Mouse (Mus musculus) liver, embryonic 14.5 days (tissue): ENCODE measurements around the gene Ropn1. TPM values are rescaled to one million over a fixed set of nuclear protein-coding genes. Genes with fewer than 3 reads are reported as not detected.
A peak's percentile ranks its signal among the peaks of the same experiment; 100 is the strongest.

Experiments
- ATAC-seq: fragments of 200-750 bp; cut with Nextera tagmentation; 2 replicates; pipeline ENCODE4 v1.8.0; 2017; ENCODE audit warnings: moderate number of reproducible peaks, mild to moderate bottlenecking, moderate library complexity; ENCODE audit not compliant: insufficient read depth
- DNase-seq, 3 experiments: peaks; one replicate each; pipeline ENCODE4 v3.0.0-alpha.2; 2012 to 2013; ENCODE audit warnings: low read depth in 3 of 3, low spot score in 3 of 3
- H3K27ac ChIP-seq: fragments of 300-500 bp; sonication (generic); 2 replicates; pipeline ENCODE4 v1.5.1; 2014; ENCODE audit warnings: moderate library complexity, mild to moderate bottlenecking, control low read depth, inconsistent platforms
- H3K27me3 ChIP-seq: fragments of 300-500 bp; sonication (generic); 2 replicates; pipeline ENCODE4 v1.6.1; 2014; ENCODE audit warnings: mild to moderate bottlenecking, low read length, moderate library complexity; ENCODE audit not compliant: control insufficient read depth, insufficient read depth
- H3K36me3 ChIP-seq: fragments of 300-500 bp; sonication (generic); replicated peaks from 2 replicates; pipeline ENCODE4 v1.6.1; 2014; ENCODE audit warnings: low read depth; ENCODE audit not compliant: control insufficient read depth, insufficient read depth
- H3K4me1 ChIP-seq, 2 experiments: fragments of 200-500 bp in 1 of 2; fragments of 300-500 bp in 1 of 2; sonication (generic) in 1 of 2; replicated peaks; 2 replicates each; pipeline ENCODE4 v1.6.1; 2012 to 2014; ENCODE audit warnings: antibody characterized with exemption in 1 of 2, inconsistent platforms in 1 of 2, low read length in 1 of 2; ENCODE audit not compliant: control insufficient read depth in 2 of 2, insufficient read depth in 2 of 2
- H3K4me2 ChIP-seq: fragments of 300-500 bp; sonication (generic); 2 replicates; pipeline ENCODE4 v1.6.1; 2014; ENCODE audit warnings: low read depth, mild to moderate bottlenecking, control low read depth, moderate library complexity
- H3K4me3 ChIP-seq, 2 experiments: fragments of 200-500 bp in 1 of 2; fragments of 300-500 bp in 1 of 2; sonication (generic) in 1 of 2; 2 replicates each; pipeline ENCODE4 v1.5.1; 2012 to 2014; ENCODE audit warnings: low read depth in 2 of 2, low read length in 2 of 2, mild to moderate bottlenecking in 2 of 2, control low read depth in 1 of 2, inconsistent platforms in 1 of 2, moderate library complexity in 1 of 2; ENCODE audit not compliant: insufficient read depth in 1 of 2
- H3K9ac ChIP-seq: fragments of 300-500 bp; sonication (generic); replicated peaks from 2 replicates; pipeline ENCODE4 v1.6.1; 2014; ENCODE audit warnings: mild to moderate bottlenecking, control low read depth, moderate library complexity
- H3K9me3 ChIP-seq: fragments of 300-500 bp; sonication (generic); 2 replicates; pipeline ENCODE4 v1.6.1; 2016; ENCODE audit warnings: low read length, mixed read lengths; ENCODE audit not compliant: control insufficient read depth
- CTCF ChIP-seq: IDR thresholded peaks from 2 replicates; pipeline ENCODE4 v1.5.1; 2016; ENCODE audit warnings: antibody characterized with exemption, low read depth, control low read depth
- EP300 ChIP-seq: IDR thresholded peaks from 2 replicates; pipeline ENCODE4 v1.6.1; 2016; ENCODE audit warnings: antibody characterized with exemption, low read depth
- WGBS: fragments of 180-500 bp; shearing (Covaris S2); extraction: QIAGEN DNeasy Blood & Tissue Kit; methylation state at CpG from one replicate; pipeline ENCODE4 v1.1.7; 2014; ENCODE audit not compliant: insufficient replicate concordance; 5-methylcytosine and 5-hydroxymethylcytosine counted together
- polyA plus RNA-seq, 2 experiments: library from polyadenylated mRNA; depleted of rRNA in 1 of 2; stranded (reverse) in 1 of 2; unstranded in 1 of 2; fragments of >200 nt; fragmentation: Nextera tagmentation in 1 of 2; extraction: Ambion mirVana in 1 of 2; gene quantifications; 2 replicates each; pipeline versions ENCODE4 v1.2.1 to v1.2.3; 2012 to 2014

The Ropn1 gene
- polyA plus RNA-seq, 2 experiments, result not detected

GRCm38 (mm10) chr16:34667031-34667726 is 17.5 kb downstream of the Ropn1 start:
- DNase-seq, result peak; percentile 29 to 47 (median 42)
- H3K4me1 ChIP-seq, result no peaks in the 10 kb centered on the region
- no peak for ATAC-seq
- H3K27ac ChIP-seq, result no peak overlapping the region
- 6% methylated on average over 20 of the region's 20 CpGs for WGBS
- H3K27me3 ChIP-seq, result no peaks in the 10 kb centered on the region; the same call in 1 of the 2 replicates
- no peaks in the 10 kb centered on the region for H3K36me3 ChIP-seq
- no peaks in the 10 kb centered on the region for H3K9me3 ChIP-seq
- H3K4me3 ChIP-seq, result no peak overlapping the region
- TF ChIP-seq EP300 (no peak), CTCF (peak; percentile 98)
- peak overlapping the region; percentile 45 for H3K4me2 ChIP-seq
- no peak overlapping the region for H3K9ac ChIP-seq

- 60% methylated on average over 9 of the region's 9 CpGs for WGBS
- TF ChIP-seq EP300 (no peak), CTCF (no peak)
- no peaks in the 10 kb centered on the region for H3K36me3 ChIP-seq
- DNase-seq (no peak), ATAC-seq (no peak)
- H3K27me3 ChIP-seq, result no peaks in the 10 kb centered on the region; the same call in 1 of the 2 replicates
- no peak overlapping the region for H3K4me3 ChIP-seq
- no peak overlapping the region for H3K4me2 ChIP-seq
- no peaks in the 10 kb centered on the region for H3K9me3 ChIP-seq
- H3K9ac ChIP-seq, result no peak overlapping the region
- H3K4me1 ChIP-seq, result no peaks in the 10 kb centered on the region
- no peak overlapping the region for H3K27ac ChIP-seq
Measured at GRCm38 (mm10) chr16:34668341-34668740, 18.6 kb downstream of the Ropn1 start.

GRCm38 (mm10) chr16:34671966-34672365 is 22.2 kb downstream of the Ropn1 start:
- TF ChIP-seq EP300 (no peak), CTCF (no peak)

GRCm38 (mm10) chr16:34672822-34673221 is 23.1 kb downstream of the Ropn1 start:
- Histone ChIP-seq H3K4me1 (no peaks in the 10 kb centered on the region), H3K27me3 (no peaks in the 10 kb centered on the region; the same call in 1 of the 2 replicates), H3K4me2 (no peak overlapping the region), H3K27ac (no peak overlapping the region), H3K4me3 (no peak overlapping the region), H3K9me3 (no peaks in the 10 kb centered on the region), H3K36me3 (no peaks in the 10 kb centered on the region), H3K9ac (no peak overlapping the region)
- TF ChIP-seq EP300 (no peak), CTCF (no peak)
- 41% methylated on average over 3 of the region's 3 CpGs for WGBS
- DNase-seq (no peak), ATAC-seq (no peak)

More at GRCm38 (mm10) chr16:34671966-34672365, 22.2 kb downstream of the Ropn1 start:
- Histone ChIP-seq H3K9ac (no peak overlapping the region), H3K4me3 (no peak overlapping the region), H3K27ac (no peak overlapping the region), H3K4me2 (no peak overlapping the region), H3K4me1 (no peaks in the 10 kb centered on the region), H3K9me3 (no peaks in the 10 kb centered on the region), H3K27me3 (no peaks in the 10 kb centered on the region; the same call in 1 of the 2 replicates), H3K36me3 (no peaks in the 10 kb centered on the region)
- DNase-seq (no peak), ATAC-seq (no peak)
- WGBS, result 64% methylated on average over 7 of the region's 7 CpGs

GRCm38 (mm10) chr16:34674365-34674764 is 24.6 kb downstream of the Ropn1 start:
- DNase-seq (no peak), ATAC-seq (no peak)
- Histone ChIP-seq H3K4me1 (no peaks in the 10 kb centered on the region), H3K4me2 (no peak overlapping the region), H3K36me3 (no peaks in the 10 kb centered on the region), H3K9me3 (no peaks in the 10 kb centered on the region), H3K9ac (no peak overlapping the region), H3K27me3 (no peaks in the 10 kb centered on the region; the same call in 1 of the 2 replicates), H3K4me3 (no peak overlapping the region), H3K27ac (no peak overlapping the region)
- WGBS, result 79% methylated on average over 6 of the region's 6 CpGs
- no peak for TF ChIP-seq CTCF
- no peak for TF ChIP-seq EP300
